Mouse (Mus musculus) ES-CJ7 (cell line): ENCODE measurements at regions not wholly inside any gene's neighbourhood (a gene's known extent, or its start where the extent isn't known, plus 50 kb on each side); places are given as distances from the start of the nearest gene placed in this dataset.

ENCODE experiments used
- DNase-seq: peaks from one replicate; pipeline ENCODE4 v3.0.0; 2011; ENCODE audit warnings: low read depth, low spot score

- no peak for DNase-seq
Measured at GRCm38 (mm10) chr3:70097813-70098212, 90.4 kb downstream of the Otol1 start.

GRCm38 (mm10) chr3:70102091-70102490, 94.7 kb downstream of the Otol1 start:
- no peak for DNase-seq

- DNase-seq = no peak
Measured at GRCm38 (mm10) chr3:70102593-70103213, 95.3 kb downstream of the Otol1 start.

GRCm38 (mm10) chr3:70103983-70104827, 96.8 kb downstream of the Otol1 start:
- peak; percentile 64 for DNase-seq

GRCm38 (mm10) chr3:70104828-70105399, 97.5 kb downstream of the Otol1 start:
- peak; percentile 71 for DNase-seq

GRCm38 (mm10) chr3:70105561-70105960, 98.1 kb downstream of the Otol1 start:
- DNase-seq = no peak

- no peak for DNase-seq
Measured at GRCm38 (mm10) chr3:70106141-70106540, 98.7 kb downstream of the Otol1 start.

GRCm38 (mm10) chr3:70126212-70126611, 118.8 kb downstream of the Otol1 start:
- no peak for DNase-seq

- no peak for DNase-seq
Measured at GRCm38 (mm10) chr3:70130241-70131029, 123.0 kb downstream of the Otol1 start.

- DNase-seq = no peak
Measured at GRCm38 (mm10) chr3:70134963-70135362, 127.5 kb downstream of the Otol1 start.

- no peak for DNase-seq
Measured at GRCm38 (mm10) chr3:70138488-70138887, 131.1 kb downstream of the Otol1 start.

- DNase-seq = no peak
Measured at GRCm38 (mm10) chr3:70138926-70139325, 131.5 kb downstream of the Otol1 start.

GRCm38 (mm10) chr3:70145728-70146127, 138.3 kb downstream of the Otol1 start:
- no peak for DNase-seq

GRCm38 (mm10) chr3:70151156-70151555, 143.7 kb downstream of the Otol1 start:
- DNase-seq = peak; percentile 85

- no peak for DNase-seq
Measured at GRCm38 (mm10) chr3:70160043-70160442, 152.6 kb downstream of the Otol1 start.

- no peak for DNase-seq
Measured at GRCm38 (mm10) chr3:70171667-70172066, 164.3 kb downstream of the Otol1 start.

- no peak for DNase-seq
Measured at GRCm38 (mm10) chr3:70176391-70176790, 169.0 kb downstream of the Otol1 start.

- no peak for DNase-seq
Measured at GRCm38 (mm10) chr3:70181611-70182010, 174.2 kb downstream of the Otol1 start.

GRCm38 (mm10) chr3:70190741-70191140, 183.3 kb downstream of the Otol1 start:
- no peak for DNase-seq

- DNase-seq = no peak
Measured at GRCm38 (mm10) chr3:70196671-70197070, 189.3 kb downstream of the Otol1 start.

- no peak for DNase-seq
Measured at GRCm38 (mm10) chr3:70198890-70199289, 191.5 kb downstream of the Otol1 start.
